Mouse (Mus musculus) hindbrain, embryonic 11.5 days (tissue): Measurements from ENCODE around the gene 1110051M20Rik. TPM values are rescaled to one million over a fixed set of nuclear protein-coding genes. Genes with fewer than 3 reads are reported as not detected.

Source experiments
- ATAC-seq: fragments of 200-750 bp; cut with Nextera tagmentation; 2 replicates; pipeline ENCODE4 v1.8.0; 2017; ENCODE audit warnings: mild to moderate bottlenecking, moderate TSS enrichment, moderate library complexity; ENCODE audit not compliant: low FRiP score
- DNase-seq: peaks from one replicate; pipeline ENCODE4 v3.0.0-alpha.2; 2015; ENCODE audit warnings: low spot score
- H3K27ac ChIP-seq: fragments of 300-500 bp; sonication (generic); 2 replicates; pipeline ENCODE4 v1.5.1; 2014; ENCODE audit warnings: mild to moderate bottlenecking, low read depth, low read length
- H3K27me3 ChIP-seq: fragments of 300-500 bp; sonication (generic); 2 replicates; pipeline ENCODE4 v1.6.1; 2014; ENCODE audit warnings: mild to moderate bottlenecking, low read length, moderate library complexity, mixed read lengths; ENCODE audit not compliant: control insufficient read depth, insufficient read depth
- H3K36me3 ChIP-seq: fragments of 300-500 bp; sonication (generic); 2 replicates; pipeline ENCODE4 v1.6.1; 2014; ENCODE audit warnings: mild to moderate bottlenecking, low read length, moderate library complexity, mixed read lengths; ENCODE audit not compliant: control insufficient read depth, insufficient read depth
- H3K4me1 ChIP-seq: fragments of 300-500 bp; sonication (generic); replicated peaks from 2 replicates; pipeline ENCODE4 v1.6.1; 2014; ENCODE audit warnings: low read length, mixed read lengths; ENCODE audit not compliant: control insufficient read depth, insufficient read depth
- H3K4me2 ChIP-seq: fragments of 300-500 bp; sonication (generic); replicated peaks from 2 replicates; pipeline ENCODE4 v1.6.1; 2014; ENCODE audit warnings: mild to moderate bottlenecking, low read depth, low read length
- H3K4me3 ChIP-seq: fragments of 300-500 bp; sonication (generic); 2 replicates; pipeline ENCODE4 v1.5.1; 2014; ENCODE audit warnings: low read depth, low read length
- H3K9ac ChIP-seq: fragments of 300-500 bp; sonication (generic); 2 replicates; pipeline ENCODE4 v1.6.1; 2014; ENCODE audit warnings: low read depth, low read length
- H3K9me3 ChIP-seq: fragments of 300-500 bp; sonication (generic); 2 replicates; pipeline ENCODE4 v1.6.1; 2016; ENCODE audit warnings: low read length; ENCODE audit not compliant: control insufficient read depth
- WGBS: fragments of 180-500 bp; shearing (Covaris S2); extraction: QIAGEN DNeasy Blood & Tissue Kit; methylation state at CpG from one replicate; pipeline ENCODE4 v1.1.7; 2014; 5-methylcytosine and 5-hydroxymethylcytosine counted together
- polyA plus RNA-seq: library from polyadenylated mRNA; unstranded; fragments of >200 nt; fragmentation: Nextera tagmentation; extraction: Ambion mirVana; gene quantifications from 2 replicates; pipeline ENCODE4 v1.2.1, GENCODE M21; 2014

The 1110051M20Rik gene
- polyA plus RNA-seq, 1 experiment from 2014 or later = 102 TPM

GRCm38 (mm10) chr2:91256256-91257125 is 188.0 kb downstream of the 1110051M20Rik start:
- Histone ChIP-seq H3K9ac (peak overlapping the region; percentile 59), H3K27ac (no peak overlapping the region), H3K4me3 (peak overlapping the region; percentile 53), H3K4me1 (peaks cover 16% of the 10 kb centered on the region), H3K27me3 (peaks cover 13% of the 10 kb centered on the region), H3K9me3 (no peaks in the 10 kb centered on the region), H3K36me3 (0 out of 2 replicates have a peak, but pooled peaks cover 3% of the 10 kb centered on the region), H3K4me2 (peak overlapping the region; percentile 99)
- WGBS = under 1% methylated on average over 48 of the region's 52 CpGs
- ATAC-seq (peak; percentile 53), DNase-seq (peak; percentile 72)

GRCm38 (mm10) chr2:91255661-91256150 is 188.8 kb downstream of the 1110051M20Rik start, which contains the start of gene Pacsin3:
Gene Pacsin3, plus strand, starts transcription at chr2:91255954.
- H3K4me1 ChIP-seq = peaks cover 16% of the 10 kb centered on the region
- H3K4me3 ChIP-seq = peak within 1 kb of the TSS; percentile 53
- no peaks in the 10 kb centered on the region for H3K9me3 ChIP-seq
- WGBS = 0% methylated on average over 27 of the region's 27 CpGs
- H3K27ac ChIP-seq = no peak within 1 kb of the TSS
- peak; percentile 28 for ATAC-seq
- DNase-seq = peak; percentile 56
- H3K9ac ChIP-seq = peak within 1 kb of the TSS; percentile 59
- H3K27me3 ChIP-seq = peaks cover 13% of the 10 kb centered on the region
- peak within 1 kb of the TSS; percentile 99 for H3K4me2 ChIP-seq
- H3K36me3 ChIP-seq = 0 out of 2 replicates have a peak, but pooled peaks cover 3% of the 10 kb centered on the region

- 31% methylated on average over 8 of the region's 8 CpGs for WGBS
- Histone ChIP-seq H3K9me3 (no peaks in the 10 kb centered on the region), H3K4me2 (no peak overlapping the region), H3K9ac (no peak overlapping the region), H3K4me3 (no peak overlapping the region), H3K36me3 (0 out of 2 replicates have a peak, but pooled peaks cover 3% of the 10 kb centered on the region), H3K4me1 (peaks cover 16% of the 10 kb centered on the region), H3K27ac (no peak overlapping the region), H3K27me3 (peaks cover 13% of the 10 kb centered on the region)
- ATAC-seq (no peak), DNase-seq (no peak)
Measured at GRCm38 (mm10) chr2:91254725-91255380, 189.7 kb downstream of the 1110051M20Rik start.

GRCm38 (mm10) chr2:91252512-91252911 is 192.0 kb downstream of the 1110051M20Rik start:
- H3K27me3 ChIP-seq = peaks cover 13% of the 10 kb centered on the region
- no peaks in the 10 kb centered on the region for H3K9me3 ChIP-seq
- WGBS = 55% methylated on average over 4 of the region's 4 CpGs
- H3K4me3 ChIP-seq = no peak overlapping the region
- H3K4me2 ChIP-seq = no peak overlapping the region
- 0 out of 2 replicates have a peak, but pooled peaks cover 3% of the 10 kb centered on the region for H3K36me3 ChIP-seq
- no peak for DNase-seq
- no peak overlapping the region for H3K27ac ChIP-seq
- peaks cover 11% of the 10 kb centered on the region; the same call in 1 of the 2 replicates for H3K4me1 ChIP-seq
- no peak for ATAC-seq
- no peak overlapping the region for H3K9ac ChIP-seq

GRCm38 (mm10) chr2:91252001-91252400 is 192.5 kb downstream of the 1110051M20Rik start:
- WGBS = 72% methylated on average over 4 of the region's 4 CpGs
- Histone ChIP-seq H3K9ac (no peak overlapping the region), H3K36me3 (0 out of 2 replicates have a peak, but pooled peaks cover 3% of the 10 kb centered on the region), H3K4me1 (peaks cover 11% of the 10 kb centered on the region; the same call in 1 of the 2 replicates), H3K9me3 (no peaks in the 10 kb centered on the region), H3K4me3 (no peak overlapping the region), H3K27me3 (peaks cover 13% of the 10 kb centered on the region), H3K4me2 (no peak overlapping the region), H3K27ac (no peak overlapping the region)
- DNase-seq (no peak), ATAC-seq (no peak)

- H3K9me3 ChIP-seq = no peaks in the 10 kb centered on the region
- no peak overlapping the region for H3K27ac ChIP-seq
- no peak overlapping the region for H3K4me2 ChIP-seq
- H3K27me3 ChIP-seq = no peaks in the 10 kb centered on the region
- ATAC-seq (no peak), DNase-seq (no peak)
- H3K4me3 ChIP-seq = no peak overlapping the region
- no peaks in the 10 kb centered on the region for H3K36me3 ChIP-seq
- H3K4me1 ChIP-seq = no peaks in the 10 kb centered on the region
- WGBS = 81% methylated on average over 4 of the region's 4 CpGs
- no peak overlapping the region for H3K9ac ChIP-seq
Measured at GRCm38 (mm10) chr2:91248366-91248765, 196.1 kb downstream of the 1110051M20Rik start.

- H3K9ac ChIP-seq = no peak overlapping the region
- no peak overlapping the region for H3K4me2 ChIP-seq
- no peak overlapping the region for H3K27ac ChIP-seq
- 84% methylated on average over 5 of the region's 5 CpGs for whole genome bisulfite sequencing
- no peaks in the 10 kb centered on the region for H3K27me3 ChIP-seq
- no peaks in the 10 kb centered on the region for H3K4me1 ChIP-seq
- no peaks in the 10 kb centered on the region for H3K9me3 ChIP-seq
- H3K4me3 ChIP-seq = no peak overlapping the region
- ATAC-seq (no peak), DNase-seq (no peak)
- H3K36me3 ChIP-seq = no peaks in the 10 kb centered on the region
Measured at GRCm38 (mm10) chr2:91244557-91245228, 199.8 kb downstream of the 1110051M20Rik start.

GRCm38 (mm10) chr2:91243416-91243815 is 201.1 kb downstream of the 1110051M20Rik start:
- Histone ChIP-seq H3K36me3 (no peaks in the 10 kb centered on the region), H3K27ac (no peak overlapping the region), H3K4me1 (no peaks in the 10 kb centered on the region), H3K4me3 (no peak overlapping the region), H3K9me3 (no peaks in the 10 kb centered on the region), H3K9ac (no peak overlapping the region), H3K4me2 (no peak overlapping the region), H3K27me3 (no peaks in the 10 kb centered on the region)
- ATAC-seq = no peak
- WGBS = 52% methylated on average over 3 of the region's 3 CpGs
- DNase-seq = no peak
